Mouse (Mus musculus) ES-E14 (cell line): ENCODE measurements at regions not wholly inside any gene's neighbourhood (a gene's known extent, or its start where the extent isn't known, plus 50 kb on each side); places are given as distances from the start of the nearest gene placed in this dataset.

Source experiments
- CHD2 ChIP-seq: IDR thresholded peaks from 2 replicates; pipeline ENCODE4 v1.6.1; 2014; ENCODE audit warnings: mild to moderate bottlenecking, low read depth, low read length, inconsistent platforms
- ZC3H11A ChIP-seq: IDR thresholded peaks from 2 replicates; pipeline ENCODE4 v1.6.1; 2012; ENCODE audit warnings: low read depth, mild to moderate bottlenecking, inconsistent platforms, low read length, borderline replicate concordance

DNA sequence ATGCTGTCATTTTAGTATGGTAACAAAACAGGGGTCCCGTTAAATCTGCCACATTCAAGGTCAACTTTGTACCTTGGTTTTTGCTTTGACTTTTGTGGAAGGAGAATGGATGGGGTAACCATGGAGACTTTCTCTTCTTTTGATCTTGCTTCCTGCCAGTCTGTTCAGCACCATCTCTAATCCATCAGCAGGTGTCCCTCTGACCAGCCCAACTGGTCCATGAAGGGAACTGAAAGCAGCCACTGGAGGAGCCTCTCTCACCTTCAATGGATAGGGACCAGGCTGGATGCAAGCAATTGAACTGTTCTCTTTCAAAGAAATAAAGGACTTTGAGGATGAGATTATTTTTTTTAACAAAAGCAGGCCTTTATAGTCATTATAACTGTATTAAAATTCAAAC lies 253.2 kb downstream of the Sox11 start:
- TF ChIP-seq CHD2: no peak
- TF ChIP-seq ZC3H11A: no peak
